Mouse (Mus musculus) CH12.LX (cell line): ENCODE measurements around the gene Tacc3. TPM values are rescaled to one million over a fixed set of nuclear protein-coding genes. Genes with fewer than 3 reads are reported as not detected.

Experiments
- DNase-seq: peaks from one replicate; pipeline ENCODE4 v3.0.0-alpha.2; 2013; ENCODE audit errors: extremely low read depth
- H3K27ac ChIP-seq: 2 replicates; pipeline ENCODE4 v1.5.1; 2012; ENCODE audit warnings: low read depth, mild to moderate bottlenecking, control low read depth, moderate library complexity; ENCODE audit not compliant: insufficient read depth
- H3K27me3 ChIP-seq: replicated peaks from 2 replicates; pipeline ENCODE3; 2012; ENCODE audit warnings: inconsistent platforms
- H3K36me3 ChIP-seq, 2 experiments: replicated peaks in 1 of 2; 2 replicates each; pipeline versions ENCODE3 to v1.6.1; 2012; ENCODE audit warnings: inconsistent platforms in 1 of 2, low read length in 1 of 2, mild to moderate bottlenecking in 1 of 2, mixed read lengths in 1 of 2, moderate library complexity in 1 of 2; ENCODE audit not compliant: control insufficient read depth in 1 of 2, insufficient read depth in 1 of 2
- H3K4me1 ChIP-seq, 2 experiments: 2 replicates each; pipeline ENCODE4 v1.6.1; 2012; ENCODE audit warnings: inconsistent platforms in 1 of 2, moderate library complexity in 1 of 2; ENCODE audit not compliant: insufficient read depth in 2 of 2, control insufficient read depth in 1 of 2
- H3K4me2 ChIP-seq: 2 replicates; pipeline ENCODE4 v1.6.1; 2012; ENCODE audit warnings: low read depth, mild to moderate bottlenecking, control low read depth; ENCODE audit not compliant: poor library complexity, insufficient read depth, severe bottlenecking
- H3K4me3 ChIP-seq, 3 experiments: fragments of 150-350 bp in 1 of 3; sonication (generic) in 1 of 3; replicated peaks in 1 of 3; 2 replicates each; pipeline versions ENCODE3 to v1.5.1; 2011 to 2012; ENCODE audit warnings: low read depth in 2 of 3, low read length in 2 of 3, mild to moderate bottlenecking in 2 of 3, moderate library complexity in 2 of 3, control low read depth in 1 of 3, improper control_type of control experiment in 1 of 3, inconsistent platforms in 1 of 3, mixed read lengths in 1 of 3; ENCODE audit not compliant: poor library complexity in 1 of 3
- H3K79me2 ChIP-seq: replicated peaks from 2 replicates; pipeline ENCODE4 v1.6.1; 2012; ENCODE audit warnings: mild to moderate bottlenecking, moderate library complexity; ENCODE audit not compliant: control insufficient read depth, poor library complexity, insufficient read depth, severe bottlenecking; ENCODE audit errors: extremely low read depth
- H3K9ac ChIP-seq: 2 replicates; pipeline ENCODE4 v1.6.1; 2012; ENCODE audit warnings: low read depth, mild to moderate bottlenecking, control low read depth, moderate library complexity; ENCODE audit not compliant: insufficient read depth
- H3K9me3 ChIP-seq: replicated peaks from 2 replicates; pipeline ENCODE3; 2012; ENCODE audit warnings: low read length, inconsistent platforms, mixed read lengths
- CHD1 ChIP-seq: IDR thresholded peaks from 2 replicates; pipeline ENCODE4 v1.6.1; 2012; ENCODE audit warnings: low read depth, low read length, improper control_type of control experiment, inconsistent platforms
- CHD2 ChIP-seq: IDR thresholded peaks from 2 replicates; pipeline ENCODE4 v1.6.1; 2011; ENCODE audit warnings: low read length, improper control_type of control experiment
- CTCF ChIP-seq, 2 experiments: IDR thresholded peaks in 1 of 2; conservative IDR thresholded peaks in 1 of 2; 2 replicates each; pipeline ENCODE4 v1.5.1; 2011 to 2012; ENCODE audit warnings: low read depth in 2 of 2, low read length in 2 of 2, improper control_type of control experiment in 1 of 2, inconsistent platforms in 1 of 2, mild to moderate bottlenecking in 1 of 2, moderate library complexity in 1 of 2
- ELF1 ChIP-seq: IDR thresholded peaks from 2 replicates; pipeline ENCODE4 v1.6.1; 2014; ENCODE audit warnings: low read depth, mild to moderate bottlenecking, inconsistent platforms, low read length, improper control_type of control experiment
- ETS1 ChIP-seq: conservative IDR thresholded peaks from 2 replicates; pipeline ENCODE4 v1.6.1; 2012; ENCODE audit warnings: low read depth, mild to moderate bottlenecking, inconsistent platforms, low read length, improper control_type of control experiment, moderate library complexity
- GABPA ChIP-seq: IDR thresholded peaks from 2 replicates; pipeline ENCODE4 v1.6.1; 2012; ENCODE audit warnings: low read depth, low read length, improper control_type of control experiment, inconsistent platforms; ENCODE audit not compliant: insufficient replicate concordance
- JUND ChIP-seq: conservative IDR thresholded peaks from 2 replicates; pipeline ENCODE4 v1.6.1; 2011; ENCODE audit warnings: low read depth, low read length, improper control_type of control experiment
- NELFE ChIP-seq: IDR thresholded peaks from 2 replicates; pipeline ENCODE4 v1.6.1; 2011; ENCODE audit warnings: low read depth, low read length, improper control_type of control experiment
- NRF1 ChIP-seq: IDR thresholded peaks from 2 replicates; pipeline ENCODE4 v1.6.1; 2014; ENCODE audit warnings: low read depth, mild to moderate bottlenecking, inconsistent platforms, low read length, improper control_type of control experiment, moderate library complexity
- POLR2AphosphoS2 ChIP-seq: IDR thresholded peaks from 2 replicates; pipeline ENCODE4 v1.6.1; 2011; ENCODE audit warnings: low read depth, low read length, improper control_type of control experiment
- RAD21 ChIP-seq: IDR thresholded peaks from 2 replicates; pipeline ENCODE4 v1.6.1; 2011; ENCODE audit warnings: low read depth, mild to moderate bottlenecking, low read length, improper control_type of control experiment, moderate library complexity
- RCOR1 ChIP-seq: conservative IDR thresholded peaks from 2 replicates; pipeline ENCODE4 v1.6.1; 2012; ENCODE audit warnings: low read depth, mild to moderate bottlenecking, inconsistent platforms, low read length, improper control_type of control experiment
- SIN3A ChIP-seq: IDR thresholded peaks from 2 replicates; pipeline ENCODE4 v1.6.1; 2012; ENCODE audit warnings: low read length, improper control_type of control experiment, inconsistent platforms
- SMC3 ChIP-seq: IDR thresholded peaks from 2 replicates; pipeline ENCODE4 v1.6.1; 2011; ENCODE audit warnings: low read depth, low read length, improper control_type of control experiment
- TCF12 ChIP-seq: IDR thresholded peaks from 2 replicates; pipeline ENCODE4 v1.6.1; 2014; ENCODE audit warnings: low read depth, mild to moderate bottlenecking, inconsistent platforms, low read length, improper control_type of control experiment
- USF2 ChIP-seq: conservative IDR thresholded peaks from 2 replicates; pipeline ENCODE4 v1.6.1; 2011; ENCODE audit warnings: low read depth, low read length, improper control_type of control experiment
- ZMIZ1 ChIP-seq: IDR thresholded peaks from 2 replicates; pipeline ENCODE4 v1.6.1; 2012; ENCODE audit warnings: low read depth, mild to moderate bottlenecking, inconsistent platforms, low read length, improper control_type of control experiment
- dilution Hi-C: fragments of 300-500 bp; cut with MboI; formaldehyde crosslinking; loops from 2 replicates; pipeline ENCODE4 v1.14.3; 2020; ENCODE audit warnings: low sequenced_read_pairs; ENCODE audit not compliant: extremely low pct_unique_long_range_greater_than_20kb, extremely low pct_ligation_motif_present
- in situ Hi-C: fragments of 300-500 bp; cut with MboI; formaldehyde crosslinking; loops from 3 replicates; pipeline ENCODE4 v1.14.3; 2019; ENCODE audit warnings: low sequenced_read_pairs, low pct_ligation_motif_present, low pct_unique_long_range_greater_than_20kb, mixed read lengths
- polyA plus RNA-seq: library from polyadenylated mRNA; unstranded; fragments of >175 nt; gene quantifications from 2 replicates; pipeline ENCODE4 v1.2.1, GENCODE M21; 2012; ENCODE audit warnings: low read depth; ENCODE audit not compliant: insufficient read length
- total RNA-seq, 2 experiments: library from RNA; depleted of rRNA; stranded (reverse); fragments of 300-350 nt in 1 of 2; fragments of >200 nt in 1 of 2; gene quantifications; 2 replicates each; pipeline ENCODE4 v1.2.3; 2012 to 2014

Tacc3 gene
- total and polyA plus RNA-seq, 3 experiments = 89.4 to 186 (median 160) TPM

GRCm38 (mm10) chr5:33706350-33706629 lies 48.4 kb downstream of the Tacc3 start:
- Histone ChIP-seq H3K27me3 (peaks cover 64% of the 10 kb centered on the region), H3K4me3 (no peak overlapping the region), H3K9me3 (no peaks in the 10 kb centered on the region), H3K4me2 (no peak overlapping the region), H3K9ac (no peak overlapping the region), H3K27ac (no peak overlapping the region), H3K36me3 (no peaks in the 10 kb centered on the region), H3K79me2 (no peaks in the 10 kb centered on the region)
- in situ Hi-C loops (no loop called here), dilution Hi-C loops (no loop called here)
- DNase-seq = no peak
- no peak for TF ChIP-seq NRF1
- no peak for TF ChIP-seq GABPA
- no peak for TF ChIP-seq USF2
- TF ChIP-seq, all 38 proteins: peak for 0
- no peaks in the 10 kb centered on the region for H3K4me1 ChIP-seq

GRCm38 (mm10) chr5:33707163-33707562 lies 49.2 kb downstream of the Tacc3 start:
- H3K9me3 ChIP-seq = no peaks in the 10 kb centered on the region
- H3K36me3 ChIP-seq = no peaks in the 10 kb centered on the region
- no peak overlapping the region for H3K4me2 ChIP-seq
- H3K4me3 ChIP-seq = no peak overlapping the region
- TF ChIP-seq NELFE (no peak), RCOR1 (no peak), SIN3A (no peak), RAD21 (no peak), CTCF (conservative IDR thresholded peaks at IDR 0.05 in 1 of 2, IDR thresholded peaks at IDR 0.05 in 1 of 2; ENCODE audit: low read depth in 2 of 2, low read length in 2 of 2) (no peak), TCF12 (no peak), JUND (no peak), POLR2AphosphoS2 (no peak), CHD2 (no peak)
- no peak for DNase-seq
- peaks cover 56% of the 10 kb centered on the region for H3K27me3 ChIP-seq
- H3K4me1 ChIP-seq = no peaks in the 10 kb centered on the region
- H3K27ac ChIP-seq = no peak overlapping the region
- in situ Hi-C loops (no loop called here), dilution Hi-C loops (no loop called here)
- no peaks in the 10 kb centered on the region for H3K79me2 ChIP-seq
- no peak overlapping the region for H3K9ac ChIP-seq

- in situ Hi-C loops (no loop called here), dilution Hi-C loops (no loop called here)
- Histone ChIP-seq H3K4me2 (no peak overlapping the region), H3K36me3 (no peaks in the 10 kb centered on the region), H3K9me3 (no peaks in the 10 kb centered on the region), H3K4me3 (no peak overlapping the region), H3K4me1 (no peaks in the 10 kb centered on the region), H3K27me3 (peaks cover 52% of the 10 kb centered on the region), H3K79me2 (no peaks in the 10 kb centered on the region), H3K27ac (no peak overlapping the region), H3K9ac (no peak overlapping the region)
- no peak for DNase-seq
- TF ChIP-seq SIN3A = no peak
- no peak for TF ChIP-seq ELF1
- no peak for TF ChIP-seq SMC3
- no peak for TF ChIP-seq ETS1
- no peak for TF ChIP-seq ZMIZ1
- no peak for TF ChIP-seq NELFE
- TF ChIP-seq CHD1 = no peak
These were observed 51.1 kb downstream of the Tacc3 start for GRCm38 (mm10) chr5:33709037-33709436.
